Mouse (Mus musculus) NIH3T3 (cell line): ENCODE data around the gene Npy1r.

ENCODE experiments used
- DNase-seq: peaks from one replicate; pipeline ENCODE4 v3.0.0-alpha.2; 2012; ENCODE audit warnings: low read depth

The Npy1r gene

DNA sequence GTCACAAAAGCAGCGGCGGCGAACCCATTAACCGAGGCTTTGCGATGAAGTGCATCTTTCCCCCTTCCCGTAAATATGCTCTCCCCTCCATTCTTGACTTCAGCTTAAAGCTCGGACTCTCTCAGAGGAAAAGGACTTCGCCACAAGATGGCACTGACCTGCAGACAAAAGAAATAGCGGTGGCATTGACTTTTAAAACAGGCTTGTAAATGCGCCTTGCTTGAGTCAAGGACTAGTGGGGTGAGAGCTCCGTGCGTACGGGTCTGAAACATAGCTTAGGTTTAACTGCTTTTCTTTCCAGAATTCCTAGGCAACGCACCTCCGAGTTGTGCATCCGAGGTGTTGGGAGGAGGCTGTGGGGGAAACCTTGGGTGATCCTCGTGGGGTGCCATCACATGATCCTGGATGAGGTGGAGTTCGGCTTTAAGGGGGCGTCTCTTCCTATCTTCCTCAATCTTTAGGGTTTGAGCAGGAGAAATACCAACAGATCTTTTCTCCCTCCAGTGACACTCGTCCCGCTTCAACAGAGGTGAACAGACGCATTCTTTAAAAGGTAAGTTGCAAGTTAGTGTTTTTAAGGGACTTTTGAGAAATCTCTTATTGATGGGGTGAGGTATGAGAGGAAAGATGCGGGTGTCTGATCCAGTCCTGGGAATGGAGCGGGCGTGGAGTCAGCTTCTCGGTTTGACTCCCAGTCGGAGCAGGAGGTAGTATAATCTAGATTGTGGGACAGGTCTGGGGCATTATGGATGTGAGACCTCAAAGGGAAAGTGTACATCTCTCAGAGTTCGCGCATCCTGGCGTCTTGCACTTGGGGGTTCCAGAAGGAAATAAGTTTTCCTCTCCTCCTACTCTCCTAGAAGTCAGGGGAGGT, at the start of gene Npy1r:
TSS of gene Npy1r (plus strand) at position 223 of the 874 bp plus-strand sequence.
- peak; percentile 62 for DNase-seq

DNA sequence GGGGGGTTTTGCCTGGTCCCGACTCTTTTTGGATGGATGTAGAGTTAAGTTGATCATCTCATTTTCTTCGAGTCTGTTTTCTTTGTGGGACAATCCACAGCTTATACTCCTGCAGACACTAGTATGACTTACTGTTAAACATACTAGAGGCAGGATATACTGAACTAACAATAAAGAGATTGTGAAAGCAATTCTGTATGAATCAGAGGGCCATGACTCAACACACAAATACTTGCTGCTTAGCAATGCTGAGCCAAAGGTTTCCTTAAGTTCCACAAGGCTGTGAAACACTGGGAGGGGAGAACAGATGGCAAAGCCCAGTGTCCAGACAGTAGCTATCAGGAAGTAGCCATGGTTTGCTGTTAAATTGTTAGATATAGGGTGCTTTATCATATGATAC, 15.7 kb upstream of the Npy1r start:
- peak; percentile 85 for DNase-seq

DNA sequence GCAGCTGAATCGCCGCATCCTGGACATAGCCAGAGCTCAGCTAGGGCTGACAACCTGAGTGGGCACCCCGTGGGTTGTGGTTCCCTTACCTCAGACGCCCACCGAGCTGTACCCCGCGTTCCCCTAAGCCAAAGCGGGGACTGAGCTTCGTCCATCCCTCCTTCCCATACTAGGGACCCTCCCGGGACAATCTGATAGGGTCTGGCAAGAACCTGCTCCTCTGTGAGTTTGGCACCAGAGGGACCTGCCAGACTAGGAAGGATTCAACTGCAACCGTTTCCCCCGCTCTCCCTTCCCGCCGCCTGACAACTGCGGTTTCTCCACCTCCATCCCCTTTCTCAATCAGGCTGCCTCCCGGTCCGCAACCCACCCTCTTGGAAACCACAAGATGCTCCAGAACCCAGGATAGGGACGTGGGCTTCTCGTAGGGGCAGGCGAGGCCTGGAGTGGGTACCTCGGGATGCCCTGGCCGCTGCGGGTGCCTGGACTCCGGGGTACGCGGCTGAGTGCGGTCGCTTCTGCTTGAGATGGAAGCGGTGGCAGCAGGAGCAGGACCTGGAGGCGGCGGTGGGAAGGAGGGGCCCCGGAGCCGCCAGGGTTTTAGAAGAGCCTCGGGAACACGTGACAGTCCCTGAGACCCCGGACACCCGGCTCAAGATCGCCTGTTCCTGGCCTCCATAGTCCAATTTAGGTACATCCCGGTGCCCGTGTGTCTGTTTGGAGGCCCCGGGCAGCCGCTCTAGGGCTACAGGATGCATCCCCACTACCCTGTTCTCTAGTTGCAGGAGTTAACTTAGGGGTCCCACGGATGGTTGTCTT, 9.3 kb upstream of the Npy1r start, which contains the start of gene Npy5r:
TSS of gene Npy5r (minus strand) at position 618 of the 819 bp plus-strand sequence.
- DNase-seq = no peak

DNA sequence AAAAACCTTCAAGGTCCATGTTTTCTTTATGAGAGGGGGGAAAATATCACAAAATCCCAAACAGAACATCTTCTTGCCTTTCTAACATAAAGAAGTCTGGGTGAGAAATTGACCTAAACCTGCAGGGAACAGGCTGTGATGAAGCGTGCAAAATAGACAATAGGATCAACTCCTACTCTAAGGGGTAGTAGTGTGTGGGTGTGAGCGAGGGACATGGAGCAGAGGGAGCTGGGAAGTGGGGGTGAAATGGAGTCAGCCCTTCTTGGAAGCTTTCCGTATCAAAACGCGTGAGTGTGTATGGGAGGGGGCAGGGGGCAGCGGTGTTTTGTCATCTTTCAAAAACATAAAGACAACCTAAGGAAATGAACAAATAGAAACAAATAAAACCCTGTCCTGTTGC, 8.6 kb upstream of the Npy1r start:
- no peak for DNase-seq

DNA sequence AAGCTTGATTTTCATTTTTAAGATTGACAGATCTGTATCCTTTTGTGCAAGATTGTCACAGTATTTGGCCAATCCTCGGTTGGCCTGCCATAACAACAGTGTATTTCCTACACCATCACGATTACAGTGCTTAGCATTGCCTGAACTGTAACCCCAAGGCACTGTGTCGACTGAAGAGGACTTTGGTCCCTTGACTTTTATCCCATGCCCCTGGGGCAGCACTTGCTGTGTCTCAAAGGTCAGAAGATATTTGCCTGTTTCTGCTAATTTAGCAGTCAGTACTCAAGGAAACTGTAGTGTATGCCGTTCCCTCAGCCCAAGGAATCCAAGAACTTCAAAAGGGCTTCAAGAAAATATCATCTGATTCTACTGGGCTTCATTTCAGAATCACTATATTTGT, 8.2 kb upstream of the Npy1r start:
- no peak for DNase-seq

DNA sequence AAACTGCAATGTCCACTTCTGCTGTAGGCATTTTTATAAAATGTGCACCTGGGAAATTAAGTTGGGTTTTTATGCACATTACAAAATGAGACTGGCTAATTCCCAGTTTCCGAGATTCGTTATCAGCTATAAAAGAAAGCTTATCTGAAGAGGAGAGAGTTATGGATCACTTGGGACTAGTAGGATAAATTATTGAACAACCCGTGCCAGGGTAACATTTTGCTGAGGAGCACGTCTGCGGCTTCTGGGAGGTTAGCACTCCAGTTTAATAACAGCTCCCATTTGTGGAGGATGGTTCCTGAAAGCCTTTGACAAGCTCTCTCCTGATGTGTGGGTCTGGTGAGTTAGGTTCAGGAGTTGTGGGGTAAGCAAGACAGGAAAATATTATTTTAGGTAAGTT, 6.6 kb upstream of the Npy1r start:
- DNase-seq = no peak

DNA sequence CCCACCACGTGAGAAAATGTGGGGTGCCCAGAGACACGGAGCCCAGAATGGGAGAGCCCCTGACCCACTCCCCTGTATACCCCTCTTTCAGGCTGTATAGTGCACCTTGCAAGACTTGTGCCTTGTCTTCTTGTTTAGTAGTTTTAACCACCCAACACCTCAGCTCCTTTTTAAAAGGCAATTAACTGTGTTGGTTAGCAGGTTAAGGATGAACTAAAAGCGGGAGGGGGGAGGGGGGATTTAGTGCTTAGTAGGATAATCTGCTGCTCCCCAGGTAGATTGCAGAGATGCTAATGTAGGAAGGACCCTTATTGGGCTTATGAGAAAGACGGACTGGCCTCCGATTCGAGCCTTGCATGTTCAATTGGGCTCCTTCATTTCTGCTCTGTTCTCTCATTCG, 1.0 kb downstream of the Npy1r start:
- no peak for DNase-seq

DNA sequence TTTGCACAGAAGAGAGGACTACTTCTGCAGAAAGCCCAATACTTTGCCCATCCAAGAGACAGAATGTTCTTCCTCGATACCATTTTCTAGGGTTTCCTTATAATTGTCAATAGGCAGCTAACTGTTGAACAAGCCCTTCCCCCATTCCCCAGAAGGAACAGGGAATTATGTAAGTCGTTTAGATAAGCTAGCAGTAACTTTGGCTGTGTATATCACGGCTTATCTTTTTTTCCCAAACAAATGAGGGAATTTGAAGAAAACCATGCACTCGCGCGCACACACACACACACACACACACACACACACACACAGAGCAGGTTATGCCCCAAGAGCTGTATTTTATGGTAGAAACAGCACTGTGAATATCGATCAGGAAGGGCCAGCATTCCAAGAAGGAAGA, 1.8 kb downstream of the Npy1r start:
- no peak for DNase-seq

DNA sequence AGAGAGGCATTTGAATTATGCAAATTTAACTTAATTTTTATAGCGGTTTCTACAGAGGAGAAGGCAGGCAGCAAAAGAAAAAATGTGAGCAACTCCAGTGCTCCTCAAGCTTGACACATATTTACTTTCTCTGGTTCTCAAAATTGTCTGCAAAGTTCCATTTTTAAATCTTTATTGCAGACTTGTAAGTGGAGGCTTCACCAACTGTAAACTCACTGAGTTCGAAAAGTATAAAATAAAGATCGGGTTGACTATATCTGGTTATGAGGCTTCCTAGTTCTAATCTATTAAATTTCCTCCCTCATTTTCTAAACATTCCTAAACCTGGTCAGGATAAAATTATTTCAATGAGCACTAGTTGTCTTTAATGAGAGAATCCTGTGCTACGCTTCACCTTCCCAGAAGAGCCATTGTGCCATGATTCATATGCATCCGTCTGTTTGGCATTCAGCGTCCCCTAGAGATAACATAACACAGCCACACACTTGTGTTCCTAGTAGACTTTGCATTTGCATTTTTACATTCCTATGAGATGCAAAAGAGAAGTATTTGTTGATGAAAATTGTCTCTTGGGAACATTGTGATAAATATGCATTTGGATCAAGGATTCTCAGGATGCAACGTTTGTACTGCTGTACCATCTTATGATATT, 17.5 kb downstream of the Npy1r start:
- DNase-seq = no peak

DNA sequence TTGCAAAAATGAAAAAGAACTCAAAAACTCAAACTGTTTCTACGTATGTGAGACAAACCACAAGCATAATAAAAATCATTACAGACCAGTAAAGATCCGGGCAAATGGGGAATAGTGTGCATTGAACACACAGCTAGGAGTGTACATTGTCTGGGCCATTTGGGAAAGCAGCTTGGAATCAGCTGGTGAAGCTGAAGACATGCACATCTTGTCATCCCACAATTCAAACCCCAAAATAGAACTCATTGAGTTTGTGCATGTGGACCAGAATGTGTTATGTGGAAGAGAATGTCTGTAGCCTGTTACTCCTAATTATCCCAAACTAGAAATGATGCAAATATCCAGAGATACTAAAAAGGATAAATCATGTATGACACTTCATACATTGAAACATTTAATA, 25.8 kb downstream of the Npy1r start:
- no peak for DNase-seq

DNA sequence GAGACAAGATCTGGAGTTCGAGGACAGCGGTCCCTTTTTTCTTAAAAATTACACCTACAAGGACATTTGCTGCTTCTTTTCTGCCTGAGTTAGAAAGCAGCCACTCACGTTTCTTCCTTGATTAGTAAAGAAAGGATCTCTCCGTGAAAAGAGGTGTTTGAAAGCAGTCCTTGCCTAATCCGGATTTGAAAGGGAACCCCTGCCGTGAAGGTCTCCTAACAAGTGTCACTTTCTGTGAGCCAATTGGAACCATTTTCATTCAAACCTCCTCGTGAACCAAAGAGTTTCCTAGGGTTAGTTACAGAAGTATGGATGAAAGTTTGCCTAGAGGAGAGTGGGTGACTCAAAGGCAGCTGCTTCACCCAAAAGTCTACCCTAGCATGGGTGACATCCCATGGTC, 32.5 kb downstream of the Npy1r start:
- DNase-seq = no peak

DNA sequence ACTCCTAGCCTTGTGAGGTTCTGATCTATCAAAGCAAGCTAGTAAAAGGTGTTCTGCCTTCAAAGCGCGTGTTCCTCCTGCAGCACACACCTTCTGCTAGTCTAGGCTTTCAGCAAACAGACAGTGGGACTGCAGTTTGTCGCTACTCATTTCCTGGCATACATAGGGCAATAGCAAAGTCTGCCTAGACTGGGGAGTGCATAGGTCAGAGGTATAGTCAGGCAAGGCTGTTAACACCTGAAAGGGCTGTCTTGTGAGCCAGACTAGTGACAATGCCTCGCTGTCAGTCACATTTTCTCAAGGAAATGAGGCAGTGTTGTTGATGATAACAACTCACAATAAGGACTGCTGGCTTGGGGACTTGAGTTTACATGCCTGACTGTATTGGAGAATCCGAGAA, 35.0 kb downstream of the Npy1r start:
- DNase-seq = no peak

DNA sequence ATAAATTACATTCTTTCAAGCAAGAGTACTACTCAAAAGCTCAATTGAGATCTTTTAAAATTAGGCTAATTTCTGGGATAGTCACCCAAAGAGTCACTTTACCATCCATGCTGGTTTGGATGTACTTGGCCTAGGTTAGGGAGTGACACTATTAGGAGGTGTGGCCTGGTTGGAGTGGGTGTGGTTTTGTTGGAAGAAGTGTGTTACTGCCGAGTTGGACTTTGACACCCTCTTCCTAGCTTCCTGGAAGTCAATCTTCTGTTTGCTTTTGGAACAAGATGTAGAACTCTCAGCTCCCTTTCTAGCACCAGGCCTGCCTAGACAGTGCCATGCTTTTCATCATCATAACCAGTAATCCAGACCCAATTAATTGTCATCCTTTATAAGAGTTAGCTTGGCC, 45.4 kb downstream of the Npy1r start:
- DNase-seq = no peak

DNA sequence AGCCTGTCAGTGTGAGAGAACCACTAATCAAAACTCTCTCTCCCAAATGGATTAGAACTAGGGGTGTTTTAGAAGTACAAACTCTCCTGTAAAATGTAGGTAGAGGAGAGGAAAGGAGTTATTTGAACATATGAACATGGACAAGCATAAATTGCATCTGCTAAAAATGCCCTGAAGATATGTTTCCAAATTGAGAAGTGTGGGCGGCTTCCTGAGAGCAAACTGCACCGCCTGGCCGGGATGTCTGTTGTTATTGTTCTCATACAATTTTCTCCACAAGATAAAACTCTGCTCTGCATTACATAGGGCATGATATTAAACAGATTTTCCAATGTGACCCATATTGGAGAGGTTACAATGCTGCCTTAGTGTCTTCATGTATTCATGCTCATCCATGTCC, 48.6 kb downstream of the Npy1r start:
- no peak for DNase-seq

DNA sequence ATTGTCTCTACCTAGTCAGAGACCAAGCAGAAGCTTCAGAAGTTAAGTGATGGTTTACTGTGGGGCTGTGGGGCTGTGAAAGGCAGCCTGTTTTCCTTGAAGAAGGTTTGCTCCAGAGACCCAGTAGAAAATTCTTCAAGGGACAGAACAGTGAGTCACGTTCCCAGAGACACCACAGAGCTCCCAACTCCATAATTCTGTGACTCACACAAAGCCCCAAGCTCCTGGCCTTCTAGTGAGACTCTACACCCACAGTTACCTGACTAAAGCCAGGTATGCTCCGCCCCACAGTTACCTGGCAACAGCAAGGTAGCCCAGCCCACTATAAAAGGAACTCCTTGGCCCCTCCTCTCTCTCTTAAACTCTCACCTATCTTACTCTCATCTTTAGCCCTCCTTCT, 54.6 kb downstream of the Npy1r start:
- DNase-seq = peak; percentile 11

DNA sequence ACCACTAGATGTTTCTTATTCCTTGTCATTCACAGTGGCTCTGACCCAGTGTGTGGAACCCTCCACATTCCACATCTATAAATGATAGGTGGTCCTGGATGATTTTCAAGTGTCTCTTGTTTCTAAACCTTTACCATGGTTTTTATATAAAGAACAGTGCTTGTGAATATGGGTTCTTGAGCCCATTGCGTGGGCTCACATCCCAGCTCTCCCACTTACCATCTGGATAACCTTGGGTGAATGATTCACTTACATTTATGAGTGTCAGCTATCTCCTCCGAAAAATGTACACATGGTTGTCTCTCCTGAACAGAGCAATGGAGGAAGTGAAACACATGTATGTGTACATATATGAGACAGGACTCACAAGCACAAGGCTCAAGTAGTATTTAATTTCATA, 59.2 kb downstream of the Npy1r start:
- no peak for DNase-seq
